Mouse (Mus musculus) embryo, embryonic 11.5 days (tissue): Measurements from ENCODE around the gene Csn1s2a.
"Not testable (repeated sequence)": the region's sequence is repeated elsewhere in the genome, so short reads cannot be mapped to it uniquely, and the experiment has no call there.

Experiments used
- DNase-seq: peaks from one replicate; pipeline ENCODE4 v3.0.0-alpha.2; 2012; ENCODE audit warnings: low read depth, low spot score

Gene Csn1s2a

GRCm38 (mm10) chr5:87774267-87774666, at the start of gene Csn1s2a:
Gene Csn1s2a (plus strand): TSS chr5:87774567.
- no peak for DNase-seq

- DNase-seq: no peak
These were observed 39.5 kb upstream of the Csn1s2a start for GRCm38 (mm10) chr5:87734821-87735220.

DNA sequence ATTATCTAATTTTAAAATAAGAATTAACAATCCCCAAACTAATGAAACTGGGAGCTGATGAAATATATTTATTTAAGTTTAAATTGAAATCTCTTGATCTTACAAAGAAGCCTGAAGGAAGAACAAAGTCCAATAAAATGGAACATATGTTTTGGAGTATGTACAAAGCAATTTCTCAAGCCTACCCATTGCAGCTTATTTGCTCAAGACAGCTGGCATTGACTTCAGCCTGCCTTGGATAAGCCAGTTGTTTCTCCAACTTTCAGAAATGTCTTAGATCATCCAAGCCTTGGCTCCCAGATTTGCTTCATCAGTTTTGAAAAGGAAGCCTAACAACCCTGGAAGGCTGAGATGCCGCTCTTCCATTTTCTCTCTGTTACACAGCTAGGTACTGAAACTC, 20.9 kb upstream of the Csn1s2a start:
- no peak for DNase-seq

- DNase-seq: no peak
These were observed 9.8 kb upstream of the Csn1s2a start for GRCm38 (mm10) chr5:87764546-87764945.

- DNase-seq: not testable (repeated sequence)
These were observed 2.2 kb upstream of the Csn1s2a start for GRCm38 (mm10) chr5:87772151-87772550.

- no peak for DNase-seq
These were observed 8.4 kb downstream of the Csn1s2a start for GRCm38 (mm10) chr5:87782731-87783130.

DNA sequence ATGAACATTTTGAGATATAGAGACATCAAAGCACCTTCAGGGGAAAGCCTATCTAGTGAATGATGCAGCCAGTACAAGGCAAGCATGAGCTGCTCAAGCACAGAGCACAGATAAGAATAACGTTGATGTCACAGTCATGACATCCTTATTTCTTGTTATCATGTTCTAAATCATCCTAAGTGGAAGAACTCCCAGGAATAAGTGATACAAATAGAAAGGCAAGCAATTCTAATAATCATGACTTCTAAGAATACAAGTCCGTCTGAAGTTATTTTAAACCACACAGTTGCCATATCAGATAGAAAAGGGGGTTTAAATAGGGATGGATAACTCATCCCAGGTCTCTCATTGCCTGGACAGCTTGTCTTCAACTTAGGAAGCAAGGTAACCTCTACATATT, 33.4 kb downstream of the Csn1s2a start, which contains the start of gene Csn1s2b:
Gene Csn1s2b (plus strand): TSS at position 301 of the 400 bp plus-strand sequence.
- DNase-seq: no peak

DNA sequence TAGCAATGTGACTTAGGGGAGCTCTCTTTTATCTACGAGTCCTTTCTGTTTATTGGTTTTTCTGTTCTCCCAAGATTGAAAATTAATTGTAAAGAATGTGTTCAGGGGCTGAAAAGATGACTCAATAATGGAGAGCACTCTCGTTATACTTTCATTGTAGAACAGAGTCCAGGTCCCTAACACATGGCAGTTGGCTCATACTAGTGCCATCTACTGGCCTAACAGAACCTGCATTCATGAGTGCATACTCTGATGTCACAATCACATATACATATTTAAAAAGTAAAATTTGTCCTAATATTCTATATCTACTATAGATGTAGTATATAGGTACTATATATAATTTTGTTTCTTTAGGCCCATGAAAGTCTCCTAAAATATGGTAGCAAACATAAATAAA, 34.9 kb downstream of the Csn1s2a start:
- no peak for DNase-seq

GRCm38 (mm10) chr5:87825386-87825785, 51.0 kb downstream of the Csn1s2a start, which contains the start of gene Prr27:
Gene Prr27 (plus strand): TSS chr5:87825686.
- DNase-seq: no peak
